Mouse (Mus musculus) stomach, postnatal 0 days (tissue): ENCODE results near the gene Pak1. TPM values are rescaled to one million over a fixed set of nuclear protein-coding genes. Genes with fewer than 3 reads are reported as not detected.

Source experiments
- ATAC-seq: fragments of 200-750 bp; cut with Nextera tagmentation; 2 replicates; pipeline ENCODE4 v1.8.0; 2017; ENCODE audit not compliant: low FRiP score, low TSS enrichment
- DNase-seq: peaks from one replicate; pipeline ENCODE4 v3.0.0-alpha.2; 2016; ENCODE audit warnings: low spot score
- H3K27ac ChIP-seq: fragments of 300-500 bp; sonication (generic); replicated peaks from 2 replicates; pipeline ENCODE4 v1.5.1; 2014; ENCODE audit warnings: mild to moderate bottlenecking, control low read depth
- H3K27me3 ChIP-seq: fragments of 300-500 bp; sonication (generic); 2 replicates; pipeline ENCODE4 v1.6.1; 2014; ENCODE audit warnings: low read length; ENCODE audit not compliant: control insufficient read depth, insufficient read depth
- H3K36me3 ChIP-seq: fragments of 300-500 bp; sonication (generic); 2 replicates; pipeline ENCODE4 v1.6.1; 2014; ENCODE audit warnings: low read length, mixed read lengths; ENCODE audit not compliant: control insufficient read depth, insufficient read depth
- H3K4me1 ChIP-seq: fragments of 300-500 bp; sonication (generic); replicated peaks from 2 replicates; pipeline ENCODE4 v1.6.1; 2014; ENCODE audit warnings: antibody characterized with exemption; ENCODE audit not compliant: control insufficient read depth, insufficient read depth
- H3K4me2 ChIP-seq: fragments of 300-500 bp; sonication (generic); replicated peaks from 2 replicates; pipeline ENCODE4 v1.6.1; 2014; ENCODE audit warnings: low read depth, mild to moderate bottlenecking, control low read depth, moderate library complexity
- H3K4me3 ChIP-seq: fragments of 300-500 bp; sonication (generic); 2 replicates; pipeline ENCODE4 v1.5.1; 2014; ENCODE audit warnings: low read depth, low read length, control low read depth
- H3K9ac ChIP-seq: fragments of 300-500 bp; sonication (generic); 2 replicates; pipeline ENCODE4 v1.6.1; 2014; ENCODE audit warnings: mild to moderate bottlenecking, low read length, control low read depth, mixed read lengths
- H3K9me3 ChIP-seq: fragments of 300-500 bp; sonication (generic); 2 replicates; pipeline ENCODE4 v1.6.1; 2016; ENCODE audit warnings: low read length; ENCODE audit not compliant: control insufficient read depth
- CTCF ChIP-seq: IDR thresholded peaks from 2 replicates; pipeline ENCODE4 v1.5.1; 2016; ENCODE audit warnings: antibody characterized with exemption, low read depth, mild to moderate bottlenecking, moderate library complexity
- EP300 ChIP-seq: optimal IDR thresholded peaks from 2 replicates; pipeline ENCODE3; 2016; ENCODE audit warnings: antibody characterized with exemption
- WGBS: fragments of 180-500 bp; shearing (Covaris S2); extraction: QIAGEN DNeasy Blood & Tissue Kit; methylation state at CpG from one replicate; pipeline ENCODE4 v1.1.7; 2014; 5-methylcytosine and 5-hydroxymethylcytosine counted together
- polyA plus RNA-seq: library from polyadenylated mRNA; unstranded; fragments of >200 nt; fragmentation: Nextera tagmentation; extraction: Ambion mirVana; gene quantifications from 2 replicates; pipeline ENCODE4 v1.2.1, GENCODE M21; 2015

Gene Pak1
- polyA plus RNA-seq, 1 experiment from 2014 or later = 18.1 TPM

- TF ChIP-seq EP300 (no peak), CTCF (no peak)
- no peak overlapping the region for H3K9ac ChIP-seq
- ATAC-seq (no peak), DNase-seq (no peak)
- H3K4me1 ChIP-seq = no peaks in the 10 kb centered on the region
- 0 out of 2 replicates have a peak, but pooled peaks cover 2% of the 10 kb centered on the region for H3K36me3 ChIP-seq
- H3K4me3 ChIP-seq = no peak overlapping the region
- no peak overlapping the region for H3K27ac ChIP-seq
- H3K4me2 ChIP-seq = no peak overlapping the region
- no peaks in the 10 kb centered on the region; the same call in 1 of the 2 replicates for H3K27me3 ChIP-seq
- H3K9me3 ChIP-seq = no peaks in the 10 kb centered on the region
- WGBS = 45% methylated on average over 2 of the region's 2 CpGs
Observed at GRCm38 (mm10) chr7:97775923-97776322, 12.4 kb upstream of the Pak1 start.

- Histone ChIP-seq H3K4me3 (no peak overlapping the region), H3K36me3 (0 out of 2 replicates have a peak, but pooled peaks cover 2% of the 10 kb centered on the region), H3K9ac (no peak overlapping the region), H3K27ac (no peak overlapping the region), H3K4me1 (no peaks in the 10 kb centered on the region), H3K27me3 (no peaks in the 10 kb centered on the region; the same call in 1 of the 2 replicates), H3K4me2 (no peak overlapping the region), H3K9me3 (no peaks in the 10 kb centered on the region)
- DNase-seq (no peak), ATAC-seq (no peak)
- WGBS = 75% methylated on average over 4 of the region's 4 CpGs
- TF ChIP-seq CTCF (no peak), EP300 (no peak)
Observed at GRCm38 (mm10) chr7:97777191-97777590, 11.2 kb upstream of the Pak1 start.

- Histone ChIP-seq H3K9me3 (no peaks in the 10 kb centered on the region), H3K27ac (no peak overlapping the region), H3K9ac (no peak overlapping the region), H3K27me3 (no peaks in the 10 kb centered on the region; the same call in 1 of the 2 replicates), H3K4me2 (no peak overlapping the region), H3K4me1 (no peaks in the 10 kb centered on the region), H3K36me3 (0 out of 2 replicates have a peak, but pooled peaks cover 2% of the 10 kb centered on the region), H3K4me3 (no peak overlapping the region)
- ATAC-seq (no peak), DNase-seq (no peak)
- TF ChIP-seq CTCF = no peak
- TF ChIP-seq EP300 = no peak
- 77% methylated on average over 1 of the region's 1 CpGs for WGBS
Observed at GRCm38 (mm10) chr7:97780222-97780621, 8.1 kb upstream of the Pak1 start.

DNA sequence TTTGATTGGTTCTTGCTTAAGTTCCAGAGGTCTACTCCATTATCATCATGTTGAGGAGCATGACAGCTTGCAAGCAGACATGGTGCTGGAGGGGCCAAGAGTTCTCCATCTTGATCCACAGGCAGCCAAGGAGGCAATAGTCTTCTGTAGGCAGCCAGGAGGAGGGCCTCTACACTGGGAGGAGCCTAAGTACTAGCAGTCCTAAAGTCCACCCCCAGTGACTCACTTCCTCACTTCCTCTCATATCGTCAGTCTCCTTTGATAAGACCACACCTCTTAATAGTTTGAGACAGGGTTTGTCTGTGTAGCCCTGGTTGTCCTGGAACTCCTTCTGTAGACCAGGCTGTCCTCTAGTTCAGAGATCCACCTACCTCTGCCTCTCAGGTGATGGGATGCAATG lies 7.5 kb upstream of the Pak1 start:
- 0 out of 2 replicates have a peak, but pooled peaks cover 2% of the 10 kb centered on the region for H3K36me3 ChIP-seq
- WGBS = 38% methylated on average over 1 of the region's 1 CpGs
- no peaks in the 10 kb centered on the region; the same call in 1 of the 2 replicates for H3K27me3 ChIP-seq
- ATAC-seq = peak; percentile 63; the same call in 1 of the 2 replicates
- no peak overlapping the region for H3K9ac ChIP-seq
- DNase-seq = no peak
- no peak overlapping the region for H3K4me2 ChIP-seq
- H3K27ac ChIP-seq = no peak overlapping the region
- H3K9me3 ChIP-seq = no peaks in the 10 kb centered on the region
- H3K4me1 ChIP-seq = no peaks in the 10 kb centered on the region
- no peak overlapping the region for H3K4me3 ChIP-seq
- TF ChIP-seq EP300 (no peak), CTCF (no peak)

DNA sequence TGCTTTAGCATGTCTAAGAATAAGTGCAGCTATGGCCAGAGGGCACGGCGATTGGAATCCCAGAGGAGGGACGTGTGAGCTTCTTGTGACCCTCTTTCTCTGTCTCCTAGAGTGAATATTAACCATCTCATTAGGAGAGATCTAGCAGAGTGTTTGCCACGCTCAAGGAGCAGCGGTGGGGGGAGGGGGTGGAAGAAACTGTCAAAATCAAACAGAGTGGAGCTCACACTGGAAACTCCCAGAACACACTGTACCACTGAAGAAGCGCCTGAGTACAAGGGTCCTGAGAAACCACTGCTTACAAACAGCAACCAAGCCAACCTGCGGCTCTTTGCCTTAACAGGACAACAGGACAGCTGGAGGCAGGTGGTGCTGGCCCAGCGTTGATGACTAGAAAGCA lies 6.8 kb upstream of the Pak1 start:
- Histone ChIP-seq H3K9ac (no peak overlapping the region), H3K9me3 (no peaks in the 10 kb centered on the region), H3K36me3 (0 out of 2 replicates have a peak, but pooled peaks cover 2% of the 10 kb centered on the region), H3K4me3 (no peak overlapping the region), H3K4me1 (no peaks in the 10 kb centered on the region), H3K27ac (no peak overlapping the region), H3K27me3 (no peaks in the 10 kb centered on the region; the same call in 1 of the 2 replicates), H3K4me2 (no peak overlapping the region)
- 67% methylated on average over 8 of the region's 8 CpGs for whole genome bisulfite sequencing
- TF ChIP-seq CTCF (no peak), EP300 (no peak)
- no peak for DNase-seq
- ATAC-seq = no peak

- 65% methylated on average over 5 of the region's 5 CpGs for whole genome bisulfite sequencing
Observed at GRCm38 (mm10) chr7:97783523-97783922, 4.8 kb upstream of the Pak1 start.

More at GRCm38 (mm10) chr7:97783523-97783922, 4.8 kb upstream of the Pak1 start:
- TF ChIP-seq EP300 (no peak), CTCF (no peak)
- H3K27ac ChIP-seq = no peak overlapping the region
- no peak overlapping the region for H3K9ac ChIP-seq
- H3K9me3 ChIP-seq = no peaks in the 10 kb centered on the region
- no peaks in the 10 kb centered on the region for H3K4me1 ChIP-seq
- DNase-seq = no peak
- H3K4me3 ChIP-seq = no peak overlapping the region
- no peak for ATAC-seq
- H3K4me2 ChIP-seq = no peak overlapping the region
- no peaks in the 10 kb centered on the region; the same call in 1 of the 2 replicates for H3K27me3 ChIP-seq
- no peaks in the 10 kb centered on the region for H3K36me3 ChIP-seq
